Mouse (Mus musculus): Measurements from ENCODE around the gene Ccdc155. TPM values are rescaled to one million over a fixed set of nuclear protein-coding genes. Genes with fewer than 3 reads are reported as not detected.
A peak's percentile ranks its signal among the peaks of the same experiment; 100 is the strongest.
"Not testable (repeated sequence)": the region's sequence is repeated elsewhere in the genome, so short reads cannot be mapped to it uniquely, and the experiment has no call there.

The Ccdc155 gene
- polyA plus RNA-seq, 1 experiment from 2014 or later = 0.07 TPM

DNA sequence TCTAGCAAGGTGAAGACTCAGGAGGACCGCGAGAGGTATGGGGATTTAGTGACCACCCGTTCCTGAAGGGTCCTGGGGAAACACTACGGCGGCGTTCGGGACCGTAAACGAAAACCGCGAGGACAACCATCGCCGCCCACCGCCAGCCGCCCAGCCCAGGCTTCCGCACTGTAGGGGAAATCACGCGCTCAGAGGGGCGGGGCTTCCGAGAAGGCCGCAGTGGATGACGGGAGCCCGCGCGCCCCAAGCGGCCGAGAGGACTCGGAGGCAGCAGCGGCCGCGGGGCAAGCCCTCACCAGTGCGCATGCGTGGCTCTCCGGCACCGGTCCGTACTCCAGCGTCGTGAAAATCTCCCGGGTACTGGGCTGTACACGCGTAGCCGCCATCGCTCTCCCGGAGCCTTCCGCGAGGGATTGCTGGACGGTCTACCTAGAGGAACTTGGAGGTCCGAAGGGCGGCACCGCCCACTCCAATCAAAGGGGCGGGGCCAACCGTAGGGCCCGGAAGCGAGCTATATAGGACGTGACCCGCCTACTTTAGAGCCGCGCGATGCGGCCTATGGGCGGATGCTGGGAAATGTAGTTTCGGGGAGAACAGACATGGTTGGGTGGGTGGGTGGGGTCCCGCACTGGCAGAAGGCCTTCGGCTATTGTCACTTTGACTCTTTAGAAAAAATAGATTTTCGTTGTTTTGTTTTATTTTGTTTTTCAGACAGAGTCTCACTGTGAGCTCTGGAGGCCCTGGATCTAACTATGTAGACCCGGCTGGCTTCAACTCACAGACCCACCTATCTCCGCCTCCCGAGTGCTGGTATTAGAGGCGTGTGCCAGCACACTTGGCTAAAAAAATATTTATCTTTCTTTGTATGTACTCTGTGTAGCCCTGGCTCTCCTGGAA lies 50.3 kb downstream of the Ccdc155 start, which contains the start of the genes Pih1d1 and Aldh16a1:
Gene Pih1d1 (plus strand): TSS at position 208 of the 897 bp plus-strand sequence.
Gene Aldh16a1 (minus strand): TSS at position 489 of the 897 bp plus-strand sequence.
- peak; percentile 93 for ATAC-seq (ENCODE audit: insufficient read depth)

DNA sequence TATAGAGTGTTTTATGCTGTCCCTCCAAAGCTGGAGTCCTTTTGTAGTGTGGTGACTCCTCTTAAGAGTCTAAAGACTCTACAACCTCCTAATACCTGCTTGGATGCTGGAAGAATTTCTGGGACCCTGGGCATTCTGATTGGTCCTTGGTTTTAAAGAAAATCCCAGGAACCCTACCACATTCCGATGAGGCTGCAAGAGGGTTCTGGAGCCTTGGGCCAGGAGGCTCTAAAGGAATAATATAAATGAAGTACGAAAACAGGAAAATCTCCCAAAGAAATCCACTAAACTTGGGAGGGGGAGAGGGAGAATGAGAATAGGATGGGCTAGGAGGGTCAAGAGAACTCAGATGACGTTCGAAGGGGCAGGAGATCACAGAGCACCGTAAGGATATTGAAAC lies 51.1 kb downstream of the Ccdc155 start:
- Histone ChIP-seq H3K36me3 (replicated peaks) (peaks cover 9% of the 10 kb centered on the region; the same call in 1 of the 2 replicates), H3K4me2 (peak overlapping the region; percentile 89), H3K4me3 (replicated peaks) (peak overlapping the region; percentile 90), H3K27me3 (no peaks in the 10 kb centered on the region), H3K9ac (peak overlapping the region; percentile 91), H3K9me3 (replicated peaks) (no peaks in the 10 kb centered on the region), H3K4me1 (replicated peaks) (peaks cover 39% of the 10 kb centered on the region), H3K27ac (replicated peaks) (peak overlapping the region; percentile 95)
- ATAC-seq (ENCODE audit: insufficient read depth) = no peak
- 2% methylated on average over 5 of the region's 5 CpGs for WGBS (ENCODE audit: insufficient replicate concordance)

More for the DNA sequence above, 50.3 kb downstream of the Ccdc155 start, which contains the start of the genes Pih1d1 and Aldh16a1:
- H3K4me2 ChIP-seq = peak within 1 kb of the TSS; percentile 89
- H3K9me3 ChIP-seq (replicated peaks) = no peaks in the 10 kb centered on the region
- H3K4me1 ChIP-seq (replicated peaks) = peaks cover 39% of the 10 kb centered on the region
- 3% methylated on average over 69 of the region's 69 CpGs for whole genome bisulfite sequencing (ENCODE audit: insufficient replicate concordance)
- no peaks in the 10 kb centered on the region for H3K27me3 ChIP-seq
- peak within 1 kb of the TSS; percentile 90 for H3K4me3 ChIP-seq (replicated peaks)
- H3K9ac ChIP-seq = peak within 1 kb of the TSS; percentile 91
- peaks cover 10% of the 10 kb centered on the region for H3K36me3 ChIP-seq (replicated peaks)
- H3K27ac ChIP-seq (replicated peaks) = peak within 1 kb of the TSS; percentile 95

DNA sequence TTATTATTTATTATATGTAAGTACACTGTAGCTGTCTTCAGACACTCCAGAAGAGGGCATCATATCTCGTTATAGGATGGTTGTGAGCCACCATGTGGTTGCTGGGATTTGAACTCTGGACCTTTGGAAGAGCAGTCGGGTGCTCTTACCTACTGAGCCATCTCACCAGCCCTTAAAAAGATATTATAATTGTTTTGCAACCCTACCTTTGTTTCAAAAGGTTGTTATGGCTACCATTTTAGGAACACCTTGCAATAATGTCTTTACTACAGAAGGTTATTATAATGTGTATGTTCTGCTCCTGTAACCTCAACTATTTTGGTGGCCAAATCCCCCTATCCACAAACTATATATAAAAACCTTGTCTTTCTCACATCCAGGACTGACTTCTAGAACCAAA lies 51.6 kb downstream of the Ccdc155 start:
- ATAC-seq (ENCODE audit: insufficient read depth); H3K36me3 ChIP-seq (replicated peaks); H3K27me3 ChIP-seq; H3K9me3 ChIP-seq (replicated peaks): not testable (repeated sequence)
- Histone ChIP-seq H3K27ac (replicated peaks) (peak overlapping the region; percentile 95; the same call in 1 of the 2 replicates), H3K4me3 (replicated peaks) (peak overlapping the region; percentile 90), H3K9ac (peak overlapping the region; percentile 91), H3K4me1 (replicated peaks) (peaks cover 44% of the 10 kb centered on the region), H3K4me2 (peak overlapping the region; percentile 89)
- WGBS (ENCODE audit: insufficient replicate concordance) = 68% methylated on average over 2 of the region's 2 CpGs

DNA sequence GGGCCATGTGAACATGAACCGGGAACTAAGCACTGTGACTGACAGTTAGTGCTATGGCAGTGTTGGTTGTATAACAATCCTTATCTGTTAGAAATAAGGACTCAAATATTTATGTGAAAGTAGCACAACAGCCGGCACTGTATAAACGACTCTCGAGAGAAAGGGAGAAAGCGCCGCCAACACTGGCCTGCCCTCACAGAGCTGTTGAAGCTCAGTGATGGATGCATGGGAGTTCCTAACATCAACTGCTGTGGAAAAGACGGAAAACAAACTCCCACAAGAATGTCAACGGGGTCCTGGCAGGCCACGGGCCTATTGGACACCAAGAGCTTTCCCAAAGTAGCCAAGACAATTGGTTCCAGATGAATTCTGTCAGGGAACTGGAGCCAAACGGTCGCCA lies 53.4 kb downstream of the Ccdc155 start:
- Histone ChIP-seq H3K36me3 (replicated peaks) (peaks cover 7% of the 10 kb centered on the region; the same call in 1 of the 2 replicates), H3K9ac (no peak overlapping the region), H3K9me3 (replicated peaks) (no peaks in the 10 kb centered on the region), H3K27ac (replicated peaks) (no peak overlapping the region), H3K4me1 (replicated peaks) (peaks cover 52% of the 10 kb centered on the region), H3K4me2 (no peak overlapping the region), H3K4me3 (replicated peaks) (no peak overlapping the region), H3K27me3 (no peaks in the 10 kb centered on the region)
- WGBS (ENCODE audit: insufficient replicate concordance) = 65% methylated on average over 11 of the region's 11 CpGs
- ATAC-seq (ENCODE audit: insufficient read depth) = no peak

DNA sequence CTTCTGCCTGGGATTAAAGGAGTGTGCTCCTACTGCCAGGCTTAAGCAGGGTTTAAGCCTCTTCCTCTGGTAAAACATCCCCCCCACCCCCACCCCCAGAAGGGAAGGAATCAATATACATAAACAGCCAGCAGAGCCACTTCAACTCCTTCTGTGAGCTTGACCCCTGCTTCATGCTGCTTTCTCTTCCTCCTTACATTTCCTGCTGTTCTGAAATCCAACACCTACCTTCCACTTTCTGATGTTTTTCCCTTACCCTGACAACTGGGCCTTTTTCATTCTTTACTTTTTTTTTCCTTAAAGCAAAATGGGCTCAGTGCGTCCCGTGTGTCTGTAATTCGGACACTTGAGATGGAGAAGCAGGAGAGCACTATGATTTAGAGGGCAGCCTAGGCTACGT lies 54.4 kb downstream of the Ccdc155 start:
- Histone ChIP-seq H3K36me3 (replicated peaks) (peaks cover 17% of the 10 kb centered on the region), H3K9ac (no peak overlapping the region), H3K4me1 (replicated peaks) (peaks cover 48% of the 10 kb centered on the region), H3K9me3 (replicated peaks) (no peaks in the 10 kb centered on the region), H3K4me3 (replicated peaks) (no peak overlapping the region), H3K27ac (replicated peaks) (no peak overlapping the region), H3K4me2 (no peak overlapping the region), H3K27me3 (no peaks in the 10 kb centered on the region)
- no peak for ATAC-seq (ENCODE audit: insufficient read depth)
- WGBS (ENCODE audit: insufficient replicate concordance) = 70% methylated on average over 4 of the region's 4 CpGs

DNA sequence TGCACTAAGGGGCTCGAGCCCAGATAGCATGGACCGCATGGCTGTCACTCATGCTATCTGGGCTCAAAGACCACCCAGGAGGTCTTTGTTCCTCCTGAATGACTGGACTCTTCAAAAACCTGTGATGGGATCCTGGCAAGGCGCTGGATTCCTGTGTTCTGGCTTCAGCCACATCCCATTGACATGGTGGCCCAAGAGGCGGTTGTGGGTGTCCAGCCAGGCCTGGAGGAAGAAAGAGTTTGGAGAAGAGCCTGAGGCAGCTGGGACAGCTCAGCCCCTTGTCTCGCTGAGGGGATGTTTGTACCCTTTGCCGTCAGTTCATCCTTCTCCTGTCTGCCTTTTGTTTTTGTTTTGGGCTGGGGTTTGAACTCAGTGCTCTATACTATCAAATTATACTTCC lies 55.1 kb downstream of the Ccdc155 start:
- no peak overlapping the region for H3K9ac ChIP-seq
- no peaks in the 10 kb centered on the region for H3K9me3 ChIP-seq (replicated peaks)

DNA sequence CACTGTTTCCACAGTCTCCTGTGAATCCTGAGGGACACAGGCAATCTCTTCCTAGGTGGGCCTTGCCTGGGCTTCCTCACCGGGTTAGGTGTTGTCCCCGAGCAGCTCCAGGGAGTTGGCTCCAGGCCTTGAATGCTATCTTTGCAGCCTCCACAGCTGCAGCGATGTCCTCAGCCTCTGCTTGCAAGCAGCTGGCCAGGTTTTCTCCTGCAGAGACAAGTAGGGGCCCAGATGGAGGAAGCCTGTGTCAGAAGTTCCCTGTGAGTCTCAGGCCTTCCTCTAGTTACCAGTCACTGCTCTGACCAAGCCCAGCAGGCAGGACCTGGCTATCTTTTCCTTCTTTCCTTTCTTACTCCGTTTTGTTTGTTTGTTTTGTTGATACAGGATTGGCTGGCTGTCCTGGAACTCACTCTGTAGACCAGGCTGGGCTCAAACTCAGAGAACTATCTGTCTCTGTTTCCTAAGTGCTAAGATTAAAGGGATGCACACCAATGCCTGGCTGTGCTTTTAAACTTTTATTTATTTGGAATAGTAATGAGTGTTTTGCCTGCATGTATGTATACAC lies 56.1 kb downstream of the Ccdc155 start:
- peaks cover 37% of the 10 kb centered on the region for H3K4me1 ChIP-seq (replicated peaks)
- no peak overlapping the region for H3K4me3 ChIP-seq (replicated peaks)
- H3K27ac ChIP-seq (replicated peaks) = no peak overlapping the region
- WGBS (ENCODE audit: insufficient replicate concordance) = 50% methylated on average over 4 of the region's 4 CpGs
- no peak overlapping the region for H3K4me2 ChIP-seq
- no peaks in the 10 kb centered on the region for H3K27me3 ChIP-seq
- H3K9me3 ChIP-seq (replicated peaks) = no peaks in the 10 kb centered on the region
- ATAC-seq (ENCODE audit: insufficient read depth) = no peak
- peaks cover 30% of the 10 kb centered on the region for H3K36me3 ChIP-seq (replicated peaks)
- no peak overlapping the region for H3K9ac ChIP-seq

More for the DNA sequence above, 55.1 kb downstream of the Ccdc155 start:
- no peak overlapping the region for H3K4me2 ChIP-seq
- no peak for ATAC-seq (ENCODE audit: insufficient read depth)
- H3K4me3 ChIP-seq (replicated peaks) = no peak overlapping the region
- no peaks in the 10 kb centered on the region for H3K27me3 ChIP-seq
- peaks cover 40% of the 10 kb centered on the region for H3K4me1 ChIP-seq (replicated peaks)
- H3K36me3 ChIP-seq (replicated peaks) = peaks cover 21% of the 10 kb centered on the region
- WGBS (ENCODE audit: insufficient replicate concordance) = 75% methylated on average over 6 of the region's 6 CpGs
- H3K27ac ChIP-seq (replicated peaks) = no peak overlapping the region

DNA sequence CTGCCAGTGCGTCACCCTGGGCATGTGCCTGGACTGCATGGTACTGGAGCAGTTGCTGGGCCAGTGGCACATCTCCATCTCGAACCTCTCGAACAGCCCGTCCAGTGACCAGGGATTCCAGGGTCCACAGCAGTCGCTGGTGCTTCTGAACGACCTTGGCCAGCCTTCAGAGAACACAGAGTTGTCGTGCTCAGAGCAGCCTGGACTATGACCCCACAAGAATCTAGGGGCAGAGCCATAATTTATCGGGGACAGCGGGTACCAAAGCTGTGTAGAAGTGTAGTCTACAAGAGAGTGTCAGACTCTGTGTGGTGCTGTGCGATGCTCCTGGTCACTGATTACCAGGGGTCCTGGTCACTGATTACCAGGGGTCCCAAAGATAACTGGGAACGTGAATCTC lies 56.8 kb downstream of the Ccdc155 start:
- ATAC-seq (ENCODE audit: insufficient read depth) = peak; percentile 34
- Histone ChIP-seq H3K27ac (replicated peaks) (no peak overlapping the region), H3K4me2 (no peak overlapping the region), H3K36me3 (replicated peaks) (peaks cover 36% of the 10 kb centered on the region), H3K9me3 (replicated peaks) (no peaks in the 10 kb centered on the region), H3K4me3 (replicated peaks) (no peak overlapping the region), H3K27me3 (no peaks in the 10 kb centered on the region), H3K4me1 (replicated peaks) (peaks cover 30% of the 10 kb centered on the region), H3K9ac (no peak overlapping the region)
- 75% methylated on average over 11 of the region's 11 CpGs for WGBS (ENCODE audit: insufficient replicate concordance)

DNA sequence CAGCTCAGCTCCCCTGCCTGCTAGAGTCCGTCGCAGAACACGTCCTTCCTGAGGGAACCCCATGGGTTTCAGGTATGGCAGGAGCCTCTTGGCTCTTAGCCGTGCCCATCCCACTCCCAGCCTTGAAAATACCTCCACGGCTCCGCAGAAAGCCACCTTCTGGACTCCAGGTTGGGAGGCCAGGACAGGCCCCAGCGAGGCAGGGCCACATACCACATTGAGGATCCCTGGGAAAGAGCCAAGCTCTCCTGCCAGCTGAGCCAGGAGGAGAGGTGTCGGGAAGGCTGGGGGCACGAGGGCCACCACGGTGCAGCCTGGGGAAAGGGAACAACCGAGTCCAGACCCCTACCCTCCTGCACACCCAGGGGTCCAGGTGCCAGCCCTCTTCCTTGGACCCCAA lies 57.4 kb downstream of the Ccdc155 start:
- 86% methylated on average over 11 of the region's 11 CpGs for WGBS (ENCODE audit: insufficient replicate concordance)
- no peak for ATAC-seq (ENCODE audit: insufficient read depth)
- peaks cover 43% of the 10 kb centered on the region for H3K36me3 ChIP-seq (replicated peaks)

DNA sequence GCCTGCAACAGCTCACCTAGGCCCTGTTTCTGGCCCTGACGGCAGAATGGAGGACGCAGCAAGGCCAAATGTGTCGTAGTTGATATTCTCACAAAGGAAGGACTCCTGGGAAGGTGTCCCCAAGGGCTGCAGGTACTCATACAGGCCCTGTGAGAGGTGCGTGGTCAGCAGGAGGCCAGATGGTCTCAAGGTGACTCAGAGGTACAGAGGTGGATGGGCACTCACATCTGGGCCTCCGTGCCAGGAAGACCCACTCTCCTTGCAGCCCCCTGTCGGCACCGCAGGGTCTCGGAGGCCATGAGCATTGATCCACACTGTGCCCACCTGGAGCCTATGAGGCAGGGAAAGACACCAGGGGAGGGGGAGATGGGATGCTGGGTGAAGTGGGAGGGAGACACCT lies 59.2 kb downstream of the Ccdc155 start:
- H3K4me2 ChIP-seq = no peak overlapping the region
- H3K36me3 ChIP-seq (replicated peaks) = peaks cover 49% of the 10 kb centered on the region
- WGBS (ENCODE audit: insufficient replicate concordance) = 85% methylated on average over 8 of the region's 8 CpGs
- ATAC-seq (ENCODE audit: insufficient read depth) = no peak
- no peak overlapping the region for H3K27ac ChIP-seq (replicated peaks)
- H3K9ac ChIP-seq = no peak overlapping the region
- H3K9me3 ChIP-seq (replicated peaks) = no peaks in the 10 kb centered on the region
- peaks cover 19% of the 10 kb centered on the region; the same call in 1 of the 2 replicates for H3K4me1 ChIP-seq (replicated peaks)
- H3K27me3 ChIP-seq = no peaks in the 10 kb centered on the region
- no peak overlapping the region for H3K4me3 ChIP-seq (replicated peaks)

More for the DNA sequence above, 57.4 kb downstream of the Ccdc155 start:
- H3K4me3 ChIP-seq (replicated peaks) = no peak overlapping the region
- no peak overlapping the region for H3K4me2 ChIP-seq
- no peak overlapping the region for H3K9ac ChIP-seq
- H3K4me1 ChIP-seq (replicated peaks) = peaks cover 30% of the 10 kb centered on the region
- H3K27me3 ChIP-seq = no peaks in the 10 kb centered on the region
- H3K27ac ChIP-seq (replicated peaks) = no peak overlapping the region
- H3K9me3 ChIP-seq (replicated peaks) = no peaks in the 10 kb centered on the region
